Mouse (Mus musculus) heart, embryonic 12.5 days (tissue): ENCODE results near the gene Csnk1d. TPM values are rescaled to one million over a fixed set of nuclear protein-coding genes. Genes with fewer than 3 reads are reported as not detected.

Source experiments
- ATAC-seq: fragments of 200-750 bp; cut with Nextera tagmentation; 2 replicates; pipeline ENCODE4 v1.8.0; 2017; ENCODE audit warnings: moderate TSS enrichment, moderate library complexity; ENCODE audit not compliant: insufficient number of reproducible peaks, low FRiP score
- H3K27ac ChIP-seq: fragments of 300-500 bp; sonication (generic); 2 replicates; pipeline ENCODE4 v1.5.1; 2016; ENCODE audit warnings: mild to moderate bottlenecking, moderate library complexity; ENCODE audit not compliant: poor library complexity, severe bottlenecking
- H3K27me3 ChIP-seq: fragments of 300-500 bp; sonication (generic); replicated peaks from 2 replicates; pipeline ENCODE4 v1.6.1; 2016; ENCODE audit warnings: mild to moderate bottlenecking, moderate library complexity
- H3K36me3 ChIP-seq: fragments of 300-500 bp; sonication (generic); 2 replicates; pipeline ENCODE4 v1.6.1; 2016; ENCODE audit warnings: mild to moderate bottlenecking, moderate library complexity
- H3K4me1 ChIP-seq: fragments of 300-500 bp; sonication (generic); replicated peaks from 2 replicates; pipeline ENCODE4 v1.6.1; 2016; ENCODE audit warnings: mild to moderate bottlenecking
- H3K4me2 ChIP-seq: fragments of 300-500 bp; sonication (generic); 2 replicates; pipeline ENCODE4 v1.6.1; 2016; ENCODE audit warnings: mild to moderate bottlenecking, moderate library complexity
- H3K4me3 ChIP-seq: fragments of 300-500 bp; sonication (generic); 2 replicates; pipeline ENCODE4 v1.5.1; 2016; ENCODE audit warnings: mild to moderate bottlenecking
- H3K9ac ChIP-seq: fragments of 300-500 bp; sonication (generic); 2 replicates; pipeline ENCODE4 v1.6.1; 2016; ENCODE audit warnings: mild to moderate bottlenecking, moderate library complexity
- H3K9me3 ChIP-seq: fragments of 300-500 bp; sonication (generic); replicated peaks from 2 replicates; pipeline ENCODE4 v1.6.1; 2016; ENCODE audit warnings: mild to moderate bottlenecking, moderate library complexity
- WGBS: fragments of 180-500 bp; shearing (Covaris S2); methylation state at CpG from one replicate; pipeline ENCODE4 v1.1.7; 2016; 5-methylcytosine and 5-hydroxymethylcytosine counted together
- polyA plus RNA-seq: library from polyadenylated mRNA; unstranded; fragments of >200 nt; fragmentation: Nextera tagmentation; extraction: Ambion mirVana; gene quantifications from 2 replicates; pipeline ENCODE4 v1.2.1, GENCODE M21; 2016

Gene Csnk1d
- polyA plus RNA-seq, 1 experiment from 2014 or later, result 94.7 TPM

DNA sequence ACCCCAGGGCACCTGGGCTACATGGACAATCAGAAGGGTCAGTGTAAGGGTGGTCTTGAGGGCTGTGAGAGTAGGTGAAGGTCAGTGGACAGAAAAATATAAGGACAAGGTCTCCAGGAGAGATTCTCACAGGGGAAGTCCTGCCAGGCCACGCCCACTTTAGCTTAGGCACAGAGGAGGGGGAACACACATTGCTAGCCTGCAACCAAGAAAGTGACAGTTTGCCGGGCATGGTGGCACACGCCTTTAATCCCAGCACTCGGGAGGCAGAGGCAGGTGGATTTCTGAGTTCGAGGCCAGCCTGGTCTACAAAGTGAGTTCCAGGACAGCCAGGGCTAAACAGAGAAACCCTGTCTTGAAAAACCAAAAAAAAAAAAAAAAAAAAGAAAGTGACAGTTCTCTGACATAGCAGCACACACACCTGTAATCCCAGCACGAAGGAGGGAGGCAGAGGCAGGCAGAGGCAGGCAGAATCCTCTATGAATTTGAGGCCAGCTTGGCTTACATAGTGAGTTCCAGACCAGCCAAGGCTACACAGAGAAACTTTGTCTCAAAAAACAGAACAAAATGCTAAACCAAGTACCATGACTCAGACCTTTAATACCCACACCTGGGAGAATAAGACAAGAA lies 51.3 kb downstream of the Csnk1d start:
- Histone ChIP-seq H3K27me3 (0 out of 2 replicates have a peak, but pooled peaks cover 4% of the 10 kb centered on the region), H3K9ac (no peak overlapping the region), H3K27ac (no peak overlapping the region), H3K4me3 (no peak overlapping the region), H3K4me1 (no peaks in the 10 kb centered on the region), H3K9me3 (no peaks in the 10 kb centered on the region), H3K4me2 (no peak overlapping the region), H3K36me3 (no peaks in the 10 kb centered on the region)
- WGBS, result 36% methylated on average over 6 of the region's 6 CpGs
- no peak for ATAC-seq

DNA sequence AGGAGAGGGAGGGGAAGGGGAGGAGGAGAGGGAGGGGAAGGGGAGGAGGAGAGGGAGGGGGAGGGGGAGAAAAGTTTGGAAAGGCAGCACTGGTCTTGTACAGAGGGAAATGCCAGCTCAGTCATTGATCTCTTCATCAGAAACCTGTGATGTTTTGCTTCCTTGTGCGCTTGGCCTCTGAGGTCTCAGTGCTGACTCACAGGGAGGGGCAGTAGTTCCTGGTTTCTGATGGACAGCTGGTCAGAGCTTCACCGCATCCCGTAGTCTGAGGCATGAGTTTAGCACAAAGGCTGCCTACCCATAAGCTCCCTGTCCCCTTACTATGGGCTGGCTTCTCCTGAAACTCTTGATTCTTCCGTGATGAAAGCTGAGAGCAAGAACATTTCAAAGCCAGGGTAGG lies 52.3 kb downstream of the Csnk1d start:
- Histone ChIP-seq H3K27ac (no peak overlapping the region), H3K36me3 (no peaks in the 10 kb centered on the region), H3K4me2 (no peak overlapping the region), H3K4me1 (no peaks in the 10 kb centered on the region), H3K4me3 (no peak overlapping the region), H3K9ac (no peak overlapping the region), H3K27me3 (0 out of 2 replicates have a peak, but pooled peaks cover under 1% of the 10 kb centered on the region), H3K9me3 (no peaks in the 10 kb centered on the region)
- 21% methylated on average over 4 of the region's 4 CpGs for WGBS
- peak; percentile 88 for ATAC-seq

DNA sequence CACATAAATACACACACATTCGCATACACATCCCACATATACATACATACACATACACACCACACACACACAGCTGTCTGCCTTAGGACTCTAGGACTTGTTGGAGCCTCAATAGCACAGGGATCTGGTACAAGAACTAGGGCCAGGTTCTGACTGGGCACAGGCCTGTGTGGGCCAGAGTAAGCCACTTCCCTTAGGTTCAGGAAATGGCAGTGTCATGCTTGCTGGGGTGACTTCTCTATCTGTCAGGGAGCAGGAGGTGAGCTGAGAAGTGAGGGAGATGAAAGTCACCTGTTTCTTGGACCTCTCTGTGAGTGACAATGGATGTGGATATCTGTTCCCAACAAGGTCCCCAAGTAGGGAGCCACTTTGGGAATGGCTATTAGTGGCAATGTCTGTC lies 53.2 kb downstream of the Csnk1d start:
- H3K27ac ChIP-seq, result no peak overlapping the region; the same call in 1 of the 2 replicates
- WGBS, result 94% methylated on average over 1 of the region's 1 CpGs
- H3K9ac ChIP-seq, result no peak overlapping the region
- H3K4me2 ChIP-seq, result no peak overlapping the region
- ATAC-seq, result peak; percentile 80
- H3K4me1 ChIP-seq, result peaks cover 4% of the 10 kb centered on the region; the same call in 1 of the 2 replicates
- H3K4me3 ChIP-seq, result no peak overlapping the region
- H3K27me3 ChIP-seq, result no peaks in the 10 kb centered on the region
- H3K9me3 ChIP-seq, result no peaks in the 10 kb centered on the region
- H3K36me3 ChIP-seq, result no peaks in the 10 kb centered on the region

GRCm38 (mm10) chr11:120932564-120933398 lies 58.3 kb downstream of the Csnk1d start, which contains the start of gene Ccdc57:
Gene Ccdc57, minus strand, starts transcription at chr11:120932872.
- Histone ChIP-seq H3K4me1 (peaks cover 9% of the 10 kb centered on the region), H3K27ac (no peak within 1 kb of the TSS), H3K4me3 (peak within 1 kb of the TSS; percentile 73), H3K4me2 (peak within 1 kb of the TSS; percentile 83), H3K36me3 (peaks cover 7% of the 10 kb centered on the region), H3K9me3 (no peaks in the 10 kb centered on the region), H3K9ac (peak within 1 kb of the TSS; percentile 75), H3K27me3 (no peaks in the 10 kb centered on the region)
- WGBS, result 9% methylated on average over 44 of the region's 44 CpGs
- ATAC-seq, result peak; percentile 85

DNA sequence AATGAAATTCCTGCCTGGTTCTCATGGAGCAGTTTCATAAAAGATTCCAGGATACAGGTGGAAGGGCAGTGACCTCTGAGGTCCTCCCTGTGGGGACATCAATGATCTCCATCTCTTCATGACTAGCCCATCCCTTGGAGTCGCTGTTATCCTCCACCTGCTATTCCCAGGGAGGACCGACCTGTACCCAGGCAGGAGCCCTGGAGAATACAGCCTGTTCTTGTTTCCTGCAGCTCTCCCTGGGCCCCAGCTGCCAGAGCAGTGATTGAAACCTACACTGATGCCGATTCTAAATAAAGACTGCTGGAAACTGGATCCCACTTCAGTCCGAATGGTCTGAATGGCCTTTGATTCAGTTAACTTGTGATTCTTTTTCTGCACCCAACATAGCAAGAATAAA lies 59.7 kb downstream of the Csnk1d start:
- H3K36me3 ChIP-seq, result peaks cover 15% of the 10 kb centered on the region
- no peaks in the 10 kb centered on the region for H3K27me3 ChIP-seq
- no peak overlapping the region for H3K27ac ChIP-seq
- ATAC-seq, result no peak
- H3K9ac ChIP-seq, result no peak overlapping the region
- no peak overlapping the region for H3K4me2 ChIP-seq
- no peaks in the 10 kb centered on the region for H3K9me3 ChIP-seq
- peaks cover 9% of the 10 kb centered on the region for H3K4me1 ChIP-seq
- H3K4me3 ChIP-seq, result no peak overlapping the region
- 82% methylated on average over 4 of the region's 4 CpGs for WGBS

DNA sequence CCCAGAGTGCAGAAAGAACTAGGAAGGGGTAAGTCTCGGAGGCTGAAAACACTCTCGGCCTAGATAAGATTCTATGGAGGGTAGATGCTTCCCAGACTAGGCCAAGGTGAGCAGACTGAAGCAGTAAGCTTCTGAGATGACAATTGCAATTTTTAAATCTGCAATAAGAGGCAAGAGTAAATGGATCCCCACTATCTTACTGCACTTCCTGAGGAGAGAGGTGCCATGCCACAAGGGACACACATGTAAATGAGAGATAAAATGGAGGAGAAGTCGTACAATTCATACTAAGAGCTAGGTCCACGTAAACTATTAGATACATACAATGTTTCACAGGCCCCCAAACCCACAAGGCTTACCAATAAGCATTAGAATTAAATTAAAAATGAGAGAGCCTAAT lies 62.7 kb downstream of the Csnk1d start:
- 70% methylated on average over 4 of the region's 4 CpGs for WGBS
- peaks cover 9% of the 10 kb centered on the region for H3K4me1 ChIP-seq
- H3K9ac ChIP-seq, result no peak overlapping the region
- H3K9me3 ChIP-seq, result no peaks in the 10 kb centered on the region
- H3K27me3 ChIP-seq, result no peaks in the 10 kb centered on the region
- H3K36me3 ChIP-seq, result peaks cover 27% of the 10 kb centered on the region
- H3K4me2 ChIP-seq, result no peak overlapping the region
- no peak overlapping the region for H3K27ac ChIP-seq
- no peak for ATAC-seq
- H3K4me3 ChIP-seq, result no peak overlapping the region

GRCm38 (mm10) chr11:120922528-120922927 lies 68.6 kb downstream of the Csnk1d start:
- no peak overlapping the region for H3K9ac ChIP-seq
- H3K4me2 ChIP-seq, result no peak overlapping the region
- no peak overlapping the region for H3K4me3 ChIP-seq
- peaks cover 50% of the 10 kb centered on the region for H3K36me3 ChIP-seq
- H3K27me3 ChIP-seq, result no peaks in the 10 kb centered on the region
- peak overlapping the region; percentile 77 for H3K27ac ChIP-seq
- H3K9me3 ChIP-seq, result no peaks in the 10 kb centered on the region
- WGBS, result 51% methylated on average over 3 of the region's 3 CpGs
- H3K4me1 ChIP-seq, result no peaks in the 10 kb centered on the region; the same call in 1 of the 2 replicates
- peak; percentile 64 for ATAC-seq

GRCm38 (mm10) chr11:120917756-120918155 lies 73.4 kb downstream of the Csnk1d start:
- WGBS, result 94% methylated on average over 5 of the region's 5 CpGs
- no peaks in the 10 kb centered on the region for H3K27me3 ChIP-seq
- H3K27ac ChIP-seq, result no peak overlapping the region
- H3K4me1 ChIP-seq, result no peaks in the 10 kb centered on the region
- H3K9ac ChIP-seq, result no peak overlapping the region
- H3K4me3 ChIP-seq, result no peak overlapping the region
- no peaks in the 10 kb centered on the region for H3K9me3 ChIP-seq
- H3K4me2 ChIP-seq, result no peak overlapping the region
- no peak for ATAC-seq
- peaks cover 44% of the 10 kb centered on the region for H3K36me3 ChIP-seq

DNA sequence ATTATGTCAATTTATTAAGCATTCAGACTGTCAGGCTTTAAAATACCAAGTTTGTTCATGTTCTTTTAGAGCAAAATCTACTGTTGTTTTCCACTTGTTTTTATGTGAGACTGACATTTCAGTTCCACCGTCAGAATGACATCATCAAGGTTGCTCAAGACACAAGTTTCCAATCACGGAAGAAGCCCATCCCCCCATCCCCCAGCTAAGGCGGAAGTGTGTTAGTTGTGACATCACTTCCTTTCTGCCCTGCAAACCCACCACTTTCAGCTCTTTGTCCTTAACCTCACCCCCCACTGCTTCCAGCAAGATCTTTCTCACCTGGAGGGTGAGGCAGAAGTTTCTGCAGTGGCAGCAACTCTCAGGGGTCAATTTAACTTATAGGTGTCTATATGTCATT lies 74.7 kb downstream of the Csnk1d start:
- peaks cover 38% of the 10 kb centered on the region for H3K36me3 ChIP-seq
- no peak for ATAC-seq
- no peaks in the 10 kb centered on the region for H3K9me3 ChIP-seq
- H3K4me2 ChIP-seq, result no peak overlapping the region
- no peak overlapping the region for H3K9ac ChIP-seq
- no peak overlapping the region for H3K27ac ChIP-seq
- H3K4me3 ChIP-seq, result no peak overlapping the region
- H3K27me3 ChIP-seq, result no peaks in the 10 kb centered on the region
- no peaks in the 10 kb centered on the region for H3K4me1 ChIP-seq
- WGBS, result 55% methylated on average over 3 of the region's 3 CpGs

- Histone ChIP-seq H3K9me3 (no peaks in the 10 kb centered on the region), H3K27ac (no peak overlapping the region), H3K4me1 (no peaks in the 10 kb centered on the region), H3K27me3 (no peaks in the 10 kb centered on the region), H3K4me2 (no peak overlapping the region), H3K4me3 (no peak overlapping the region), H3K36me3 (peaks cover 18% of the 10 kb centered on the region), H3K9ac (no peak overlapping the region)
- no peak for ATAC-seq
- 91% methylated on average over 4 of the region's 4 CpGs for WGBS
Measured at GRCm38 (mm10) chr11:120913796-120914195, 77.3 kb downstream of the Csnk1d start.
